Mouse (Mus musculus): Measurements from ENCODE around the gene 2010300C02Rik. TPM values are rescaled to one million over a fixed set of nuclear protein-coding genes. Genes with fewer than 3 reads are reported as not detected.
"Not testable (repeated sequence)": the region's sequence is repeated elsewhere in the genome, so short reads cannot be mapped to it uniquely, and the experiment has no call there.

2010300C02Rik gene
- total RNA-seq, 2 experiments from 2014 or later, result 0.05 TPM; not detected in 1

- 0 out of 2 replicates have a peak, but pooled peaks have one; percentile 63 for ATAC-seq (replicated peaks; ENCODE audit: low FRiP score, low TSS enrichment, poor library complexity, severe bottlenecking)
These were observed 85.2 kb downstream of the 2010300C02Rik start for GRCm38 (mm10) chr1:37634658-37635057.

GRCm38 (mm10) chr1:37633516-37633915, 86.4 kb downstream of the 2010300C02Rik start:
- no peak for ATAC-seq (replicated peaks; ENCODE audit: low FRiP score, low TSS enrichment, poor library complexity, severe bottlenecking)

DNA sequence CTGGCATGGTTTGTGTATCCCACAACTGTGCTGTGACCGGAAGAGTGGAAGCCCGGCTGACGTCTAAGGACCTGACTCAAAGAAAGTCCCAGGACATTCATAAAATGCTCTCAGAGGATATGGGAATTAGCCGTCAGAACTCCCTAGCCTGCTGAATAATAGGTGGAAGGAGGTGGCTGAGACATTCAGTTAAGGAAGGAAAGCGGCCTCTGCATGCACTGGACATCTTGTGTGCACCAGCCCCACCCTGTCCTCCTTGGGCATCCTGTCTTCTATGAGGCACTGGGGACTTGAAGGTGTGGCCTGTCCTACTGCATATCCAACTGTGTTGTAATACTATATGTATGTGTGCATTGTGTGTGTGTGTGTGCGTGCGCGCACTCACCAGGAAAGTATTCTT, 87.5 kb downstream of the 2010300C02Rik start:
- no peak for ATAC-seq (replicated peaks; ENCODE audit: low FRiP score, low TSS enrichment, poor library complexity, severe bottlenecking)

- ATAC-seq (replicated peaks; ENCODE audit: low FRiP score, low TSS enrichment, poor library complexity, severe bottlenecking), result no peak
These were observed 88.4 kb downstream of the 2010300C02Rik start for GRCm38 (mm10) chr1:37631456-37631855.

DNA sequence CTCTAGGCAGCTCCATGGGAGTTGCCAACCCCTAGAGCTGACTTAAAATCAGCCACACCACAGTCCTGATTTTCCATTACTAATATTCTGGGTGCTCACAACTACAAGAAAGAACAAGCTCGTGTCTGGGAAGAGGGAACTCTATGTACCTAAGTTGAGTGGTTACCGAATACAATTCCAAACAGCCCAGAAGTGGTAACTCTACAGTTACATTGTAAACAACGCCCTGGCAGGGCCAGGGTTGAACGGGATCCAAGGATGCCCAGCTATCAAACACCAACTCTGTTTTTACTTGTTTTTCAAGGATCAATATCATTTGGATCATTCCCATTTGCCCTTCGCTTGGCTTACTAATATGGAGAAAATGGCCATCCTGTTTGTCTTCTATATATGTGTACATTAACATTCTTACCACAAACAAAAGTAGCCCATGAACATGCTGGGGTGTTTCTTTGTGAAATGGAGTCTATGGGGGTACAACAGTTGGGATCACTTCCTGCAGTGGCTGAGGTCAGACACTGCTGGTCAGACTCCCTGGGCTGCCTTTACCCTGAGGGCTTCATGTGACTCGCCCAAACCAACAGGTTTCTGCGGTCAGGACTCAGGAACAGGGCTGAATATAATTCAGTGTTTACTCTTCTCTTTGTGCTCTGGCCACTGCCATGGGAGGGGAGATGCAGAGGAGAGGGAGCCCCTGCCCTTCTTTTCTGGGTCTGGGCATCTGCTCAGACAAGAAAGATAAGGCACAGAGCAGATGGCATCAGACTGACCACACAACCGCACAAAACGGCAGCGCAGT, 89.3 kb downstream of the 2010300C02Rik start:
- ATAC-seq (replicated peaks; ENCODE audit: low FRiP score, low TSS enrichment, poor library complexity, severe bottlenecking), result no peak

GRCm38 (mm10) chr1:37629876-37630275, 90.0 kb downstream of the 2010300C02Rik start:
- no peak for ATAC-seq (replicated peaks; ENCODE audit: low FRiP score, low TSS enrichment, poor library complexity, severe bottlenecking)

DNA sequence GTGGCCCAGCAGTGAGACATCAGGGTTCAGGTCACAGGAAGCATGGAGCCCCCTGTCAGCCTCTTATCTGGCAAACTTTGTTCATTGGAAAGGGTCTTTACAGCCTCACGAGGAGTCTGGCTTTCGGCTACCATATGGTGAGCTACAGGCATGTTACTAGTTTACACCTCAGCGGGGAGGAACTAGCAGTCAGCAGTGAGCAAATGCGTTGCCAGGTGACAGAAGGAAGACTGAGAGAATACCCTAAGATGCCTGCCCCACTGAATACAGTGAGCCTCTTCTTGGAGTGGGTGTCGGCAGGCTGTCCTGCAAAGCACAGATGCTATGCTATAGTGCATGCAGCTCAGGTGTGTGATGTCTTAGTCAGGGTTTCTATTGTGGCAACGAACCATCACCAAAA, 91.1 kb downstream of the 2010300C02Rik start:
- ATAC-seq (replicated peaks; ENCODE audit: low FRiP score, low TSS enrichment, poor library complexity, severe bottlenecking), result no peak

- ATAC-seq (replicated peaks; ENCODE audit: low FRiP score, low TSS enrichment, poor library complexity, severe bottlenecking), result 0 out of 2 replicates have a peak, but pooled peaks have one; percentile 34
These were observed 95.7 kb downstream of the 2010300C02Rik start for GRCm38 (mm10) chr1:37624185-37624584.

DNA sequence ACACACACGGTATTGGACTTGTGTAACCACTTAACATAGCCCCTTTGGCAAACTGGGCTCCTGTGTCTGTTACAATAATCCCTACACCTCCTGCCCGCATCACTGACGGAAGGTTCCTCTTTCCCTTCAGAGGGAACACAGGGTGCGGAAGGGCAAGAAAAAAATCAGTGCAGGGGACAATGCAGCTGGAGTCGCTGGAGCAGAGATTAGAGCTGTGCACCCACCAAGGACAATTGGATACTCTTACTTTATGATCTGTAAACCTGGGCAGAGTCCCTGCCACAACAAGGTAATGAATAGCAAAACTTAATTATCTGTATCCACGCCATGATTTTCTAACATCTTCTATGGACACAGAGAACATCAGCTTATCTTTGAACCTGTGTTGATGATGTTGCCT, 97.8 kb downstream of the 2010300C02Rik start:
- ATAC-seq (replicated peaks; ENCODE audit: low FRiP score, low TSS enrichment, poor library complexity, severe bottlenecking), result no peak

DNA sequence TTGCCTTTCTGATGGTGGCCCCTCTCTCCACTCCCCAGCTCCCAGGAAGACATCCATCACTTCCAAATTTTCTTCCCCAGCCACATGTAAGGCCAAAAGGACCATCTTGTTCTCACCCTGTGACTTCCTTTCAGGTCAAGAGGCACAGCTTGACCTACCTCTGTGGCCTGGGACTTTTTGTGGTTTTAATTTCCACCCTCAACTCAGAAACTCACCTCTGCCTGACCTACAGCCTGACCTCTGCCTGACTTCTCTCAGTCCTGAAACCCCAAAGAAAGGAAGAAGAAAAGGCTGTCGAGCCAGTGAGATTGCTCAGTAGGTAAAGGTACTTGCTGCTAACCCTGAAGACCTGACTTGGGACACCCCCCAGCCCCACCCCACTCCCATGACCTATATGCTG, 100.3 kb downstream of the 2010300C02Rik start:
- no peak for ATAC-seq (replicated peaks; ENCODE audit: low FRiP score, low TSS enrichment, poor library complexity, severe bottlenecking)

GRCm38 (mm10) chr1:37617047-37617446, 102.8 kb downstream of the 2010300C02Rik start:
- no peak for ATAC-seq (replicated peaks; ENCODE audit: low FRiP score, low TSS enrichment, poor library complexity, severe bottlenecking)

DNA sequence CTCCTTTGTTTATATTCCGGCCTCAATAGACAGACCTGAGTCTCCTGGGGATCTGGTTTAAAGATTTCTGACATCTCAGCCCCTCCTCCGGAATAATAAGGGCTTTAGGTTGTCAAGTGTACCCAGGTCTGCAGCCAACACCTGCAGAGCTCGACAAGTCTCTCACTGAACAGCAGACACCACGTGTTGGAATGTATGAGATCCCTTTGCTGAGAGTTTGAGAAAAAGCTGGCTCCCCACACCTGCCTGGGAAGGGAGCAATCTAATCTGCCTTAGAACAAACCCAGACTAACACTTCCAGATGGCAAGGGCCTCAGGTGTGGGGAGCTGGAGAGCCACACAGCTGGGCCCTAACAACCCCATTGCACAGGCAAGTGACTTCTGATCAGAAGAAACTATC, 103.3 kb downstream of the 2010300C02Rik start:
- ATAC-seq (replicated peaks; ENCODE audit: low FRiP score, low TSS enrichment, poor library complexity, severe bottlenecking), result no peak

DNA sequence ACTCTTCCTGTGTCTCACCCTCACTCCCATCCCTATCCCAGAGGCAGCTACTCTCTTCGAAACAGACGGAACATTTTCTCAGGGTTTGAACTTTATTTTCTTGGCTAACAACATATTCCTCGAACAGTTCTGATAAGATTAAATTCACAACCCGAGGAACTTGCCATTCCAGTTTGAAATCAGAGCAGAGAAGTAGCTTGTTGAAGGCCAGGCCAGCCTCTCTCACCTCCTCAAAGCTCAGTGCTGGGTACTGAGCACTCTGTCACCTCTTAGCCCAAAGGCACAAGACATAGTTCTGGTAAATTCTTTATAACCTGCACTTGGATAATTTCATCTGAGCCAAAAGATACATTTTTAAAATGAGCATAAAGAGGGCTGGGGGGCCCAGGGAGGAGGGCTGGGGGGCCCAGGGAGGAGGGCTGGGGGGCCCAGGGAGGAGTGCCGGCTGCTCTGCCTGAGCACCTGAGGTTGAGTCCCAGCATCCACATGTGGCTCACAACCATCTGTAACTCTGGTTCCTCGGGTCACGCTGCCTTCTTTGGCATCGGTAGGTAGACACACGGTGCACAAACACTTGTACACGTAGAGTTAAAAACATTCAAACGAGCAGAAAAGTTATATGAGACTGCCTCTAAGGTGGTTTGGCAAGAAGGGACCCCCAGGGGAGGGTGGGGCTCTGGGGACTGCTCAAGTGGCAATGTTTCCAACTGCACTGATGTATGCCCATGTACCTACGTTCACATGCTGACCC, 104.4 kb downstream of the 2010300C02Rik start:
- no peak for ATAC-seq (replicated peaks; ENCODE audit: low FRiP score, low TSS enrichment, poor library complexity, severe bottlenecking)

GRCm38 (mm10) chr1:37614836-37615235, 105.0 kb downstream of the 2010300C02Rik start:
- ATAC-seq (replicated peaks; ENCODE audit: low FRiP score, low TSS enrichment, poor library complexity, severe bottlenecking), result no peak

GRCm38 (mm10) chr1:37614130-37614529, 105.8 kb downstream of the 2010300C02Rik start:
- ATAC-seq (replicated peaks; ENCODE audit: low FRiP score, low TSS enrichment, poor library complexity, severe bottlenecking), result no peak

DNA sequence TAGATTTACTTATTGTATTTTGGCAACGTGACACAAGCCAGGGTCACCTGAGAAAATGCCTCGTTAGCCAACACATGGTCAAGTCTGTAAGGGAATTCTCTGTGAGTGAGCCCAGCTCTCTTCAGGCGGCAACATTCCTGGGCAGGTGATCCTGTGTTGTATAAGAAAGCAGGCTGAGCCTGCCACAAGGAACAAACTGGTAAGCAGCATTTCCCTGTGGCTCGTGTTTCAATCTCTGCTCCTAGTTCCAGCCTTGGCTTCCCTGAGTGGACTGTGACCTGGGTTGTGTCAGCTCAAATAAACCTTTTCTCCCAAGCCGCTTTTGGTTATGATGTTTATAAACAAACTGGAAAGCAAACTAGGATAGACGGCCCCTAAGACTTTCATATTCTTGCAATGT, 108.9 kb downstream of the 2010300C02Rik start:
- no peak for ATAC-seq (replicated peaks; ENCODE audit: low FRiP score, low TSS enrichment, poor library complexity, severe bottlenecking)

DNA sequence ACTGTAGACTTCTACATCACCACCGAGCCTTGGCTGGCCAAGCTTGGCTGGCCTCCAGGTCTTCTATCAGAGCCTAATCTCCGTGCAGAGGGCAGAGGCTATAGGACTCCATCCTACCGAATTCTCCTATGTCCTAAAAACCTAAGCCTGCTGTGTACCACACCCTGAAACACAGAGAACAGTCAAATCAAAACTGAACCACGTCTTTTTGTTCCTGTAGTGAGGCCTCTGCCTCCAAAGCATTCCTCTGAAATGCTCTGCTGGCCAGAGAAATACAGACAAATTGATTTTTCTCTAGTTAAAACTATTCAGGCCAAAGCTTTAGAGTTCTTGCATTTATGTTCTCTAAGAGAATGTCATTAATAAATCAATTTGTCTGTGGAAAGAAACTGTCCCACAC, 109.6 kb downstream of the 2010300C02Rik start:
- no peak for ATAC-seq (replicated peaks; ENCODE audit: low FRiP score, low TSS enrichment, poor library complexity, severe bottlenecking)

- not testable (repeated sequence) for ATAC-seq (replicated peaks; ENCODE audit: low FRiP score, low TSS enrichment, poor library complexity, severe bottlenecking)
These were observed 114.2 kb downstream of the 2010300C02Rik start for GRCm38 (mm10) chr1:37605694-37606093.

GRCm38 (mm10) chr1:37603206-37603605, 116.7 kb downstream of the 2010300C02Rik start:
- no peak for ATAC-seq (replicated peaks; ENCODE audit: low FRiP score, low TSS enrichment, poor library complexity, severe bottlenecking)

GRCm38 (mm10) chr1:37602268-37602667, 117.6 kb downstream of the 2010300C02Rik start:
- no peak for ATAC-seq (replicated peaks; ENCODE audit: low FRiP score, low TSS enrichment, poor library complexity, severe bottlenecking)

GRCm38 (mm10) chr1:37601461-37601860, 118.4 kb downstream of the 2010300C02Rik start:
- no peak for ATAC-seq (replicated peaks; ENCODE audit: low FRiP score, low TSS enrichment, poor library complexity, severe bottlenecking)

Data from megakaryocyte-erythroid progenitor cell, adult 5-6 weeks (primary cell).